In the genomic region with DNA sequence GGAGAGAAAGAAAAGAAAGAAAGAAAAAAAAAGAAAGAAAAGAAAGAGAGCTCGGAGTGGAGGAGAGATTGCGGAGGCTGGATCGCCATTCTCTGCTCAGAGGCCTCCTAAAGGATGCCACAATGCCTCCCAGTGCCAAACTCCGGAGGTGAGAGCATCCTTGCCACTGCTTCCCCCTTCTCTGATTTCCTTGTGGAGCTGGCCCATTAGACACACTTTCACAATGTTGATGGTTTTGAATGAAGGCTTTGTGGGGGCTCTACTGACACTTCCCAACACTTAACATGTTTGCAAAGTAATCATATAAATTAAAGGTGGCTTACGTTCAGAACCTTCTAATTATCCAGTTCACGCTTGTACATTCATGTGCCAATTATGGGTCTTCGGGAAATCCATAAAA, we compare ENCODE assay signal across 8 mouse cellular contexts.
DNase-seq lines count a peak whose midpoint lies in the region; ATAC-seq and TF ChIP-seq lines count a peak whose summit lies in the region.

No protein-coding gene starts in this region.

- H3K9me3 ChIP-seq in heart, embryonic 11.5 days (replicated peaks; ENCODE audit: control insufficient read depth, low read length) = no peaks in the 10 kb centered on the region
- H3K9me3 ChIP-seq in ES-E14 (ENCODE audit: control insufficient read depth, insufficient read depth, low read depth, low read length) = no peaks in the 10 kb centered on the region
- no peaks in the 10 kb centered on the region for H3K9me3 ChIP-seq in forebrain, postnatal 0 days (ENCODE audit: low read length)
- H3K9me3 ChIP-seq in liver, postnatal 0 days (ENCODE audit: low read length) = no peaks in the 10 kb centered on the region

- H3K27ac ChIP-seq in heart, embryonic 11.5 days (ENCODE audit: low read depth, low read length) = no peak overlapping the region
- no peak overlapping the region for H3K27ac ChIP-seq in ES-E14 (ENCODE audit: insufficient read depth, low read depth, low read length, poor library complexity, severe bottlenecking)
- peak overlapping the region; percentile 68 for H3K27ac ChIP-seq in forebrain, postnatal 0 days (ENCODE audit: low read depth, low read length)
- H3K27ac ChIP-seq in liver, postnatal 0 days (ENCODE audit: low read depth) = no peak overlapping the region

- 0 out of 2 replicates have a peak, but pooled peaks cover 3% of the 10 kb centered on the region for H3K4me1 ChIP-seq in heart, embryonic 11.5 days (ENCODE audit: control insufficient read depth, insufficient read depth, low read length)
- peaks cover 0 to 4% of the 10 kb centered on the region in 2 experiments; a peak in 1 of 4 replicates for H3K4me1 ChIP-seq in ES-E14 (ENCODE audit: control insufficient read depth in 2 of 2, insufficient read depth in 2 of 2, low read length in 2 of 2, poor library complexity in 1 of 2)
- H3K4me1 ChIP-seq in forebrain, postnatal 0 days (ENCODE audit: insufficient read depth) = no peaks in the 10 kb centered on the region
- no peaks in the 10 kb centered on the region for H3K4me1 ChIP-seq in liver, postnatal 0 days (ENCODE audit: insufficient read depth)

- H3K36me3 ChIP-seq in heart, embryonic 11.5 days (ENCODE audit: control insufficient read depth, insufficient read depth, low read length) = no peaks in the 10 kb centered on the region
- no peaks in the 10 kb centered on the region for H3K36me3 ChIP-seq in ES-E14 (ENCODE audit: control insufficient read depth, insufficient read depth, low read length, poor library complexity, severe bottlenecking)
- no peaks in the 10 kb centered on the region for H3K36me3 ChIP-seq in forebrain, postnatal 0 days (ENCODE audit: insufficient read depth)
- H3K36me3 ChIP-seq in liver, postnatal 0 days (replicated peaks; ENCODE audit: insufficient read depth, low read length) = no peaks in the 10 kb centered on the region

- TF ChIP-seq CTCF in forebrain, postnatal 0 days (IDR thresholded peaks at IDR 0.05; ENCODE audit: low read depth) = no peak
- TF ChIP-seq CTCF in liver, postnatal 0 days (IDR thresholded peaks at IDR 0.05; ENCODE audit: low read depth) = no peak

- 10% methylated on average over 7 of the region's 7 CpGs for WGBS in heart, embryonic 11.5 days (ENCODE audit: insufficient replicate concordance)
- 3% methylated on average over 7 of the region's 7 CpGs for WGBS in forebrain, postnatal 0 days
- WGBS in liver, postnatal 0 days (ENCODE audit: insufficient replicate concordance) = 9% methylated on average over 7 of the region's 7 CpGs

- H3K9ac ChIP-seq in heart, embryonic 11.5 days (ENCODE audit: low read depth, low read length) = no peak overlapping the region
- 0 out of 2 replicates have a peak overlapping the region, but pooled peaks have one; percentile 33 for H3K9ac ChIP-seq in ES-E14 (ENCODE audit: insufficient read depth, low read depth, low read length, poor library complexity, severe bottlenecking)
- peak overlapping the region; percentile 85 for H3K9ac ChIP-seq in forebrain, postnatal 0 days
- no peak overlapping the region for H3K9ac ChIP-seq in liver, postnatal 0 days (replicated peaks)

- H3K27me3 ChIP-seq in heart, embryonic 11.5 days (ENCODE audit: control insufficient read depth, insufficient read depth, low read length) = peaks cover 58% of the 10 kb centered on the region
- no peaks in the 10 kb centered on the region for H3K27me3 ChIP-seq in forebrain, postnatal 0 days (ENCODE audit: insufficient read depth, low read length)
- peaks cover 48% of the 10 kb centered on the region for H3K27me3 ChIP-seq in liver, postnatal 0 days (ENCODE audit: insufficient read depth, low read length)

- H3K4me3 ChIP-seq in heart, embryonic 11.5 days (ENCODE audit: low read depth, low read length) = peak overlapping the region; percentile 71
- peak overlapping the region; percentile 56 to 91 for H3K4me3 ChIP-seq in ES-E14 (ENCODE audit: insufficient read depth in 1 of 2, low read depth in 1 of 2, low read length in 2 of 2, poor library complexity in 1 of 2, severe bottlenecking in 1 of 2)
- H3K4me3 ChIP-seq in forebrain, postnatal 0 days (ENCODE audit: low read depth, low read length) = peak overlapping the region; percentile 74
- no peak overlapping the region for H3K4me3 ChIP-seq in liver, postnatal 0 days (ENCODE audit: low read depth, low read length)

- intact Hi-C loops in heart, postnatal 25 days (cut with DNase I) = no loop called here

- no peak for DNase-seq in heart, postnatal 25 days (ENCODE audit: low spot score)
- no peak for DNase-seq in ES-E14 (ENCODE audit: low read depth, low spot score)
- peak; percentile 40 for DNase-seq in forebrain, postnatal 0 days
- no peak for DNase-seq in liver, postnatal 0 days
- no peak for DNase-seq in thymus, postnatal 25 days
- no peak for DNase-seq in layer of hippocampus, adult 11-12 months (ENCODE audit: low spot score)
- DNase-seq in kidney, adult 9 months = no peak

- H3K4me2 ChIP-seq in heart, embryonic 11.5 days = peak overlapping the region; percentile 98
- H3K4me2 ChIP-seq in forebrain, postnatal 0 days (ENCODE audit: low read depth) = peak overlapping the region; percentile 78
- H3K4me2 ChIP-seq in liver, postnatal 0 days (ENCODE audit: low read depth, low read length) = peak overlapping the region; percentile 84; the same call in 1 of the 2 replicates

- in situ Hi-C loops in ES-E14 (cut with MboI; ENCODE audit: low sequenced_read_pairs in 2 of 2, unreplicated experiment in 2 of 2) = no loop called here

- no peak for TF ChIP-seq EP300 in liver, postnatal 0 days (IDR thresholded peaks at IDR 0.05; ENCODE audit: low read depth)

- ATAC-seq in heart, embryonic 11.5 days (replicated peaks; ENCODE audit: insufficient number of reproducible peaks, low FRiP score, low TSS enrichment) = no peak
- ATAC-seq in forebrain, postnatal 0 days = no peak
- no peak for ATAC-seq in liver, postnatal 0 days

TF ChIP-seq in ES-E14, 5 proteins besides CTCF, POLR2A, EP300 and RAD21:
- TF ChIP-seq ZNF384 (IDR thresholded peaks at IDR 0.05; ENCODE audit: low read depth, low read length) (no peak), CHD2 (IDR thresholded peaks at IDR 0.05; ENCODE audit: low read depth, low read length) (no peak), ZC3H11A (IDR thresholded peaks at IDR 0.05; ENCODE audit: borderline replicate concordance, low read depth, low read length) (no peak), HCFC1 (IDR thresholded peaks at IDR 0.05; ENCODE audit: borderline replicate concordance, insufficient read depth, low read length) (no peak)

Comparison
In these comparisons a context has a peak if more than half of its experiments do, and no peak if none do; other contexts are left out.
1. H3K9ac ChIP-seq: peak in ES-E14 (single experiment) and forebrain, postnatal 0 days (single experiment); none in heart, embryonic 11.5 days (single experiment) and liver, postnatal 0 days (single experiment).
2. Peak in every context shown above with its lines, with median percentiles within 50 percentile points of each other: H3K4me2 ChIP-seq.